Mouse (Mus musculus): ENCODE measurements at regions not wholly inside any gene's neighbourhood (a gene's known extent, or its start where the extent isn't known, plus 50 kb on each side); places are given as distances from the start of the nearest gene placed in this dataset.

- Histone ChIP-seq H3K36me3 (replicated peaks; ENCODE audit: control insufficient read depth, insufficient read depth) (no peaks in the 10 kb centered on the region), H3K4me3 (replicated peaks; ENCODE audit: low read length) (no peak overlapping the region), H3K27me3 (ENCODE audit: control insufficient read depth, insufficient read depth, low read length) (no peaks in the 10 kb centered on the region), H3K4me1 (replicated peaks; ENCODE audit: control insufficient read depth, insufficient read depth, low read length) (0 out of 2 replicates have a peak, but pooled peaks cover 7% of the 10 kb centered on the region), H3K4me2 (replicated peaks) (no peak overlapping the region), H3K9ac (no peak overlapping the region), H3K9me3 (ENCODE audit: control insufficient read depth, low read length) (no peaks in the 10 kb centered on the region), H3K27ac (no peak overlapping the region)
- ATAC-seq (ENCODE audit: low FRiP score) (no peak), DNase-seq (ENCODE audit: low spot score) (no peak)
- WGBS: 93% methylated on average over 4 of the region's 4 CpGs
These were observed 97.4 kb upstream of the Mark1 start for GRCm38 (mm10) chr1:185096741-185097140.

- H3K36me3 ChIP-seq (replicated peaks; ENCODE audit: control insufficient read depth, insufficient read depth): no peaks in the 10 kb centered on the region
- ATAC-seq (ENCODE audit: low FRiP score): no peak
- WGBS: 89% methylated on average over 5 of the region's 5 CpGs
These were observed 93.4 kb upstream of the Mark1 start for GRCm38 (mm10) chr1:185092757-185093156.

GRCm38 (mm10) chr1:185091816-185092558, 92.6 kb upstream of the Mark1 start:
- H3K4me3 ChIP-seq (replicated peaks; ENCODE audit: low read length): no peak overlapping the region
- no peaks in the 10 kb centered on the region for H3K36me3 ChIP-seq (replicated peaks; ENCODE audit: control insufficient read depth, insufficient read depth)
- DNase-seq (ENCODE audit: low spot score): no peak
- ATAC-seq (ENCODE audit: low FRiP score): no peak
- H3K4me2 ChIP-seq (replicated peaks): no peak overlapping the region
- H3K4me1 ChIP-seq (replicated peaks; ENCODE audit: control insufficient read depth, insufficient read depth, low read length): no peaks in the 10 kb centered on the region
- no peak overlapping the region for H3K9ac ChIP-seq
- no peak overlapping the region for H3K27ac ChIP-seq
- WGBS: 47% methylated on average over 21 of the region's 21 CpGs
- no peaks in the 10 kb centered on the region for H3K9me3 ChIP-seq (ENCODE audit: control insufficient read depth, low read length)
- H3K27me3 ChIP-seq (ENCODE audit: control insufficient read depth, insufficient read depth, low read length): no peaks in the 10 kb centered on the region

More at GRCm38 (mm10) chr1:185092757-185093156, 93.4 kb upstream of the Mark1 start:
- DNase-seq (ENCODE audit: low spot score): no peak
- Histone ChIP-seq H3K9me3 (ENCODE audit: control insufficient read depth, low read length) (no peaks in the 10 kb centered on the region), H3K4me2 (replicated peaks) (no peak overlapping the region), H3K4me3 (replicated peaks; ENCODE audit: low read length) (no peak overlapping the region), H3K9ac (no peak overlapping the region), H3K27me3 (ENCODE audit: control insufficient read depth, insufficient read depth, low read length) (no peaks in the 10 kb centered on the region), H3K4me1 (replicated peaks; ENCODE audit: control insufficient read depth, insufficient read depth, low read length) (no peaks in the 10 kb centered on the region), H3K27ac (no peak overlapping the region)

- no peak for ATAC-seq (ENCODE audit: low FRiP score)
These were observed 89.8 kb upstream of the Mark1 start for GRCm38 (mm10) chr1:185089196-185089595.

GRCm38 (mm10) chr1:185083191-185083590, 83.8 kb upstream of the Mark1 start:
- Histone ChIP-seq H3K9me3 (ENCODE audit: control insufficient read depth, low read length) (no peaks in the 10 kb centered on the region), H3K9ac (no peak overlapping the region), H3K27me3 (ENCODE audit: control insufficient read depth, insufficient read depth, low read length) (no peaks in the 10 kb centered on the region), H3K36me3 (replicated peaks; ENCODE audit: control insufficient read depth, insufficient read depth) (no peaks in the 10 kb centered on the region), H3K4me3 (replicated peaks; ENCODE audit: low read length) (no peak overlapping the region), H3K4me2 (replicated peaks) (no peak overlapping the region), H3K27ac (no peak overlapping the region), H3K4me1 (replicated peaks; ENCODE audit: control insufficient read depth, insufficient read depth, low read length) (0 out of 2 replicates have a peak, but pooled peaks cover 8% of the 10 kb centered on the region)
- DNase-seq (ENCODE audit: low spot score) (no peak), ATAC-seq (ENCODE audit: low FRiP score) (no peak)
- 83% methylated on average over 5 of the region's 5 CpGs for WGBS

More at GRCm38 (mm10) chr1:185089196-185089595, 89.8 kb upstream of the Mark1 start:
- no peak overlapping the region for H3K27ac ChIP-seq
- no peaks in the 10 kb centered on the region for H3K9me3 ChIP-seq (ENCODE audit: control insufficient read depth, low read length)
- no peaks in the 10 kb centered on the region for H3K27me3 ChIP-seq (ENCODE audit: control insufficient read depth, insufficient read depth, low read length)
- DNase-seq (ENCODE audit: low spot score): no peak
- H3K36me3 ChIP-seq (replicated peaks; ENCODE audit: control insufficient read depth, insufficient read depth): no peaks in the 10 kb centered on the region
- H3K9ac ChIP-seq: no peak overlapping the region
- H3K4me2 ChIP-seq (replicated peaks): no peak overlapping the region
- H3K4me1 ChIP-seq (replicated peaks; ENCODE audit: control insufficient read depth, insufficient read depth, low read length): no peaks in the 10 kb centered on the region
- H3K4me3 ChIP-seq (replicated peaks; ENCODE audit: low read length): no peak overlapping the region
- 86% methylated on average over 2 of the region's 2 CpGs for WGBS

GRCm38 (mm10) chr1:185080118-185080517, 80.7 kb upstream of the Mark1 start:
- 30% methylated on average over 3 of the region's 3 CpGs for WGBS
- H3K27ac ChIP-seq: peak overlapping the region; percentile 60

GRCm38 (mm10) chr1:185079331-185079880, 80.0 kb upstream of the Mark1 start:
- 0 out of 2 replicates have a peak, but pooled peaks cover 8% of the 10 kb centered on the region for H3K4me1 ChIP-seq (replicated peaks; ENCODE audit: control insufficient read depth, insufficient read depth, low read length)
- ATAC-seq (ENCODE audit: low FRiP score): no peak
- no peak overlapping the region for H3K4me2 ChIP-seq (replicated peaks)
- H3K36me3 ChIP-seq (replicated peaks; ENCODE audit: control insufficient read depth, insufficient read depth): no peaks in the 10 kb centered on the region
- H3K27me3 ChIP-seq (ENCODE audit: control insufficient read depth, insufficient read depth, low read length): no peaks in the 10 kb centered on the region
- no peak overlapping the region for H3K4me3 ChIP-seq (replicated peaks; ENCODE audit: low read length)
- WGBS: 18% methylated on average over 5 of the region's 5 CpGs
- H3K27ac ChIP-seq: peak overlapping the region; percentile 60
- H3K9ac ChIP-seq: no peak overlapping the region
- no peak for DNase-seq (ENCODE audit: low spot score)
- no peaks in the 10 kb centered on the region for H3K9me3 ChIP-seq (ENCODE audit: control insufficient read depth, low read length)

More at GRCm38 (mm10) chr1:185080118-185080517, 80.7 kb upstream of the Mark1 start:
- no peak for DNase-seq (ENCODE audit: low spot score)
- no peak for ATAC-seq (ENCODE audit: low FRiP score)
- Histone ChIP-seq H3K9ac (no peak overlapping the region), H3K4me2 (replicated peaks) (no peak overlapping the region), H3K27me3 (ENCODE audit: control insufficient read depth, insufficient read depth, low read length) (no peaks in the 10 kb centered on the region), H3K4me3 (replicated peaks; ENCODE audit: low read length) (no peak overlapping the region), H3K4me1 (replicated peaks; ENCODE audit: control insufficient read depth, insufficient read depth, low read length) (0 out of 2 replicates have a peak, but pooled peaks cover 8% of the 10 kb centered on the region), H3K9me3 (ENCODE audit: control insufficient read depth, low read length) (no peaks in the 10 kb centered on the region), H3K36me3 (replicated peaks; ENCODE audit: control insufficient read depth, insufficient read depth) (no peaks in the 10 kb centered on the region)

- Histone ChIP-seq H3K4me3 (replicated peaks; ENCODE audit: low read length) (no peak overlapping the region), H3K36me3 (replicated peaks; ENCODE audit: control insufficient read depth, insufficient read depth) (no peaks in the 10 kb centered on the region), H3K9ac (no peak overlapping the region), H3K27ac (no peak overlapping the region), H3K9me3 (ENCODE audit: control insufficient read depth, low read length) (no peaks in the 10 kb centered on the region), H3K4me2 (replicated peaks) (no peak overlapping the region), H3K27me3 (ENCODE audit: control insufficient read depth, insufficient read depth, low read length) (no peaks in the 10 kb centered on the region), H3K4me1 (replicated peaks; ENCODE audit: control insufficient read depth, insufficient read depth, low read length) (no peaks in the 10 kb centered on the region)
- DNase-seq (ENCODE audit: low spot score) (no peak), ATAC-seq (ENCODE audit: low FRiP score) (no peak)
- WGBS: 90% methylated on average over 5 of the region's 5 CpGs
These were observed 74.6 kb upstream of the Mark1 start for GRCm38 (mm10) chr1:185074001-185074400.

- no peaks in the 10 kb centered on the region for H3K27me3 ChIP-seq (ENCODE audit: control insufficient read depth, insufficient read depth, low read length)
- ATAC-seq (ENCODE audit: low FRiP score): no peak
- WGBS: 77% methylated on average over 6 of the region's 6 CpGs
- no peak overlapping the region for H3K9ac ChIP-seq
- H3K27ac ChIP-seq: no peak overlapping the region
- no peak overlapping the region for H3K4me3 ChIP-seq (replicated peaks; ENCODE audit: low read length)
- no peaks in the 10 kb centered on the region for H3K36me3 ChIP-seq (replicated peaks; ENCODE audit: control insufficient read depth, insufficient read depth)
- no peak for DNase-seq (ENCODE audit: low spot score)
- no peaks in the 10 kb centered on the region for H3K4me1 ChIP-seq (replicated peaks; ENCODE audit: control insufficient read depth, insufficient read depth, low read length)
- no peaks in the 10 kb centered on the region for H3K9me3 ChIP-seq (ENCODE audit: control insufficient read depth, low read length)
- H3K4me2 ChIP-seq (replicated peaks): no peak overlapping the region
These were observed 73.4 kb upstream of the Mark1 start for GRCm38 (mm10) chr1:185072766-185073165.
